18 mouse cellular contexts compared by ENCODE assay signal in the genomic region with DNA sequence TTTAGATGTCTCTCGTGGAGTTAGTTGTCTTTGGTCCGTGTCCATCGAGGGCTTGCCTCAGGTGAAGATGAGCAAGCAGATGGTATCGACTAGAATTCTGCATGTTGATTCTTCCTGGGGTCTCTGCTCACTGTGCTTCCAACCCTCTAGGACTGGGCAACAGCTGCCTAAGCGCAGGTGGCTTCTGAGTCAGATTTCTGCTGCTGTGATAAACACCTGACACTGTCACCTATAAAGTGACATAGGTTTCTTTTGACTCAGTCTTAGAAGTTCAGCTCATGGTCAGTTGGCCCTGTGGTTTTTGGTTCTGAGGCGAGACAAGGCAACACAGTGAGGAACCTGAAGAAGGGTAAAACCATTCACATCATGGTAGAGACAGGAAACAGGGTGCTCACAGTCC. TPM values are rescaled to one million over a fixed set of nuclear protein-coding genes. Genes with fewer than 3 reads are reported as not detected.
DNase-seq lines count a peak whose midpoint lies in the region; TF ChIP-seq lines count a peak whose summit lies in the region.
"Had no signal": no experiment of that assay in that cellular context is flagged by ENCODE, and none has a peak within 500 bp of the region (broad histone marks: within the 10 kb centered on the region; RNA-seq: fewer than 3 reads in every experiment).

No protein-coding gene starts in this region.

- no peak overlapping the region for H3K9ac ChIP-seq in CH12.LX (ENCODE audit: insufficient read depth, low read depth)

- H3K79me2 ChIP-seq in CH12.LX (replicated peaks; ENCODE audit: control insufficient read depth, extremely low read depth, insufficient read depth, poor library complexity, severe bottlenecking) = no peaks in the 10 kb centered on the region

- H3K9me3 ChIP-seq in CH12.LX (replicated peaks; ENCODE audit: low read length) = no peaks in the 10 kb centered on the region
- H3K9me3 ChIP-seq: G1E had no signal

- no peaks in the 10 kb centered on the region for H3K36me3 ChIP-seq in CH12.LX (replicated peaks in 1 of 2; ENCODE audit: control insufficient read depth in 1 of 2, insufficient read depth in 1 of 2, low read length in 1 of 2)
- H3K36me3 ChIP-seq: G1E had no signal

- H3K27me3 ChIP-seq in CH12.LX (replicated peaks) = no peaks in the 10 kb centered on the region
- H3K27me3 ChIP-seq: Patski had no signal

- TF ChIP-seq EP300 in CH12.LX (IDR thresholded peaks at IDR 0.05; ENCODE audit: low read length) = no peak

- no peak overlapping the region for H3K4me3 ChIP-seq in CH12.LX (replicated peaks in 1 of 3; ENCODE audit: low read depth in 2 of 3, low read length in 2 of 3, poor library complexity in 1 of 3)

- no peak for TF ChIP-seq POLR2A in CH12.LX (IDR thresholded peaks at IDR 0.05; ENCODE audit: low read depth, low read length)

- H3K4me2 ChIP-seq in CH12.LX (ENCODE audit: insufficient read depth, low read depth, poor library complexity, severe bottlenecking) = no peak overlapping the region

- DNase-seq in heart, adult 11 months = peak; percentile 72
- no peak for DNase-seq in heart, adult 8-10 months (ENCODE audit: low spot score)
- no peak for DNase-seq in CH12.LX (ENCODE audit: extremely low read depth)
- no peak for DNase-seq in urinary bladder, postnatal 25 days (ENCODE audit: low spot score)
- DNase-seq: adrenal gland, adult 2 months; adrenal gland, adult 8-10 months; adrenal gland, postnatal 10 days; adrenal gland, postnatal 14 days; adrenal gland, postnatal 25 days; adrenal gland, postnatal 36 days; B cell, adult 2 months; cerebellum, adult 11 months; cerebellum, adult 11-12 months; cerebellum, adult 18-20 months; cerebellum, adult 2 months had no signal

- in situ Hi-C loops in CH12.LX (cut with MboI; ENCODE audit: low pct_ligation_motif_present, low pct_unique_long_range_greater_than_20kb, low sequenced_read_pairs) = loop anchor here (5.0 kb wide), 1 partner anchor 72 kb away; no protein-coding TSS in a partner anchor

- TF ChIP-seq CTCF in CH12.LX (conservative IDR thresholded peaks at IDR 0.05 in 1 of 2, IDR thresholded peaks at IDR 0.05 in 1 of 2; ENCODE audit: low read depth in 2 of 2, low read length in 2 of 2) = no peak

- dilution Hi-C loops in CH12.LX (cut with MboI; ENCODE audit: extremely low pct_ligation_motif_present, extremely low pct_unique_long_range_greater_than_20kb, low sequenced_read_pairs) = no loop called here

- peaks cover 10 to 26% of the 10 kb centered on the region in 2 experiments; a peak in 3 of 4 replicates for H3K4me1 ChIP-seq in CH12.LX (ENCODE audit: control insufficient read depth in 1 of 2, insufficient read depth in 2 of 2)

- no peak overlapping the region for H3K27ac ChIP-seq in CH12.LX (ENCODE audit: insufficient read depth, low read depth)

- no peak for TF ChIP-seq RAD21 in CH12.LX (IDR thresholded peaks at IDR 0.05; ENCODE audit: low read depth, low read length)

TF ChIP-seq in CH12.LX, 34 proteins besides CTCF, POLR2A, EP300 and RAD21:
- TF ChIP-seq SMC3 (IDR thresholded peaks at IDR 0.05; ENCODE audit: low read depth, low read length) (no peak), TCF12 (IDR thresholded peaks at IDR 0.05; ENCODE audit: low read depth, low read length) (peak; percentile 51), UBTF (IDR thresholded peaks at IDR 0.05; ENCODE audit: low read depth, low read length) (no peak), MAX (IDR thresholded peaks at IDR 0.05; ENCODE audit: low read length) (no peak), ELF1 (IDR thresholded peaks at IDR 0.05; ENCODE audit: low read depth, low read length) (no peak)

RNA-seq across cellular contexts. Expression of a gene that starts 9.0 kb away (rescaled TPM):
- 10 to 100 TPM; 62.3 to 89.3 (median 69.4) TPM for total RNA-seq in heart, adult 8-10 months (2022)
- total RNA-seq in CH12.LX (2012; rRNA removed) = 12.5 and 20.6 TPM in 2 replicates
- 5.3 and 5.5 TPM in 2 replicates for total RNA-seq in CH12.LX (2014; rRNA removed)
- 10.1 and 11.0 TPM in 2 replicates for polyA plus RNA-seq in CH12.LX (2012; ENCODE audit: insufficient read length, low read depth)
- total RNA-seq: MEL had no signal

RNA-seq across cellular contexts. Expression of a gene that starts 43.1 kb away (rescaled TPM):
- 10 to 100 TPM in 3 of 4 experiments, 1 to 10 TPM in 1; 9.9 to 14.3 (median 12.0) TPM for total RNA-seq in heart, adult 8-10 months (2022)
- 2.9 and 3.2 TPM in 2 replicates for total RNA-seq in CH12.LX (2012; rRNA removed)
- total RNA-seq in CH12.LX (2014; rRNA removed) = 4.8 and 6.1 TPM in 2 replicates
- polyA plus RNA-seq in CH12.LX (2012; ENCODE audit: insufficient read length, low read depth) = 6.1 and 6.2 TPM in 2 replicates
